Mouse (Mus musculus) right cerebral cortex, postnatal 14 days (tissue): ENCODE measurements around the gene Olfr891.
"Not testable (repeated sequence)": the region's sequence is repeated elsewhere in the genome, so short reads cannot be mapped to it uniquely, and the experiment has no call there.

ENCODE experiments used
- DNase-seq: peaks from one replicate; pipeline ENCODE4 v3.0.0; 2022

Olfr891 gene

DNA sequence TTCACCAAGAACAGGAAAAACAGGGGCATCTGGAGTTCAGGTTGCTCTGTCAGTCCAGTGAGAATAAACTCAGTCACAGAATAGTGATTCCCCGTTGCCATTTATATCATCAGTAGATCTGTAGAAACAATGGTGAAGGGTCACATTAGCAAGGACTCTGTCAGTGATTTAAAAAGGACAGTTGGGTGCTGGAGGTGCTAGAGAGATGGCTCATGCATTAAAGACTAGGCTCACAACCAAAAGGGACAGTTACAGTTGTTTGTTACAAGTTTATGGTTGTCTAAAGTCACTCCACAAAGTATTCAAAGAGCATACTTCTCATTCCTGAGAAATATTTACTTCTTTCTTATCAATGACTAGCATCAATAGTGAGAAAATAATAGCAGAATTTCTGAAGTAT is at the start of gene Olfr891:
TSS of gene Olfr891 (minus strand) at position 101 of the 400 bp plus-strand sequence.
- DNase-seq: no peak

DNA sequence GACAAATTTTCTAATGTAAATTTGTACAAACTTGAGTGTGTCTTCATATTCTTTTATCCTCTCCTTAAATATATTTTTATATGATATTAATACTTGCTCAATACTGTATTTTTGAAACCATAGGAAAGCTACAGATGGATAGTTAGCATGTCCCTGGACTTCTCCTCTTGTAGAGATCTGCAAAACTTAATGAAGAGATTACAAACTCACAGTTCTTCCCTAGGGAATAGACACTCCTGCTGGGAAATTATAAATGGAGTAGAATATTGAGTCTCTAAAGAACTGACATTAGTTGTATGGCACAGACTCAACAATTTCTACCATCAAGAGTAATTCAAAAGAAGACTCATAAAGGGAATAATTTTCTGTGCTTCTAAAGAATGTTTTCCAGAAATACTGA is 37.1 kb upstream of the Olfr891 start, which contains the start of gene Olfr894:
TSS of gene Olfr894 (plus strand) at position 301 of the 400 bp plus-strand sequence.
- no peak for DNase-seq

DNA sequence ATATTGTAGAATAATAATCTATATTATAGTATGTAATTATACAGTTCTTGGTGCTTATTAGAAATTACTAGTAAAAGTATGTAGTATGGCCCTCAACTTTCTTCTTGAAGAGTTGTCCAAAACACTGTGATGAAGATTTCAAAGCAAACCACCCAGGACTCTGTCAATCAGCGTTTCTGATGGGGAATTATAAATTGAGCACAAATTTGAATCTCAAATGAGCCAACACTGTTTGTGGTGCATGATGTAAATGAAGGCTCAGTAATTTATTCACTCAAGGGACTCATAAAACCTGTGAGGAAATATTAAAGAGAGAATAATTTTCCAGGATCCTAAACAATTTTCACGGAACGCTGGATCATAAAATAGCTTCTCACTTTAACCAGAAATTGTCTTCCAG is 27.4 kb upstream of the Olfr891 start, which contains the start of gene Olfr893:
TSS of gene Olfr893 (plus strand) at position 301 of the 400 bp plus-strand sequence.
- DNase-seq: no peak

GRCm38 (mm10) chr9:38168341-38168740 is 12.3 kb downstream of the Olfr891 start:
- DNase-seq: not testable (repeated sequence)

DNA sequence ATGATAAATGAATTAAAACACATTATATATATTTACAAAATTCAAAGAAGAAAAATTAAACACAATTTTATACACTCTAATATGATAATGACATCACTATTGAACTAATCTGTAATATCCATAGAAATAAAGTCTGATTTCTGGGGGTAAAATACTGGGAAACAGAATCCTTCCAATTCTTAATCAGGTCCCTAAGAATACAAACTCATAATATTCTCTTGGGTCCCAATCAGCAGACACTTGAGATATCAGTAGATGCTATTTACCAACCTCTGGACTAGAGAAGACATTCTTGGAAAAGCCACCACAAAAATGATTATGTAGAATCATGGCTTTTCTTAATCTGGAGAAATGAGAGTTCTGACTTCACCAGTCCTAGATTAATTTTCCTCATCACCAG is 38.4 kb downstream of the Olfr891 start, which contains the start of gene Olfr890:
TSS of gene Olfr890 (plus strand) at position 301 of the 400 bp plus-strand sequence.
- DNase-seq: no peak
